Mouse (Mus musculus) forebrain, postnatal 0 days (tissue): ENCODE measurements around the gene Fut8. TPM values are rescaled to one million over a fixed set of nuclear protein-coding genes. Genes with fewer than 3 reads are reported as not detected.

ENCODE experiments used
- ATAC-seq: fragments of 200-750 bp; cut with Nextera tagmentation; 2 replicates; pipeline ENCODE4 v1.8.0; 2017; ENCODE audit warnings: mild to moderate bottlenecking, moderate library complexity
- DNase-seq: peaks from one replicate; pipeline ENCODE4 v3.0.0-alpha.2; 2015
- H3K27ac ChIP-seq: fragments of 300-500 bp; sonication (generic); 2 replicates; pipeline ENCODE4 v1.5.1; 2014; ENCODE audit warnings: low read depth, mild to moderate bottlenecking, antibody characterized with exemption, low read length, moderate library complexity, mixed read lengths
- H3K27me3 ChIP-seq: fragments of 300-500 bp; sonication (generic); 2 replicates; pipeline ENCODE4 v1.6.1; 2014; ENCODE audit warnings: mild to moderate bottlenecking, low read length, mixed read lengths; ENCODE audit not compliant: insufficient read depth
- H3K36me3 ChIP-seq: fragments of 300-500 bp; sonication (generic); 2 replicates; pipeline ENCODE4 v1.6.1; 2014; ENCODE audit warnings: mild to moderate bottlenecking, moderate library complexity; ENCODE audit not compliant: insufficient read depth
- H3K4me1 ChIP-seq: fragments of 300-500 bp; sonication (generic); 2 replicates; pipeline ENCODE4 v1.6.1; 2014; ENCODE audit warnings: antibody characterized with exemption; ENCODE audit not compliant: insufficient read depth
- H3K4me2 ChIP-seq: fragments of 300-500 bp; sonication (generic); 2 replicates; pipeline ENCODE4 v1.6.1; 2014; ENCODE audit warnings: low read depth, mild to moderate bottlenecking, moderate library complexity
- H3K4me3 ChIP-seq: fragments of 300-500 bp; sonication (generic); 2 replicates; pipeline ENCODE4 v1.5.1; 2014; ENCODE audit warnings: low read depth, low read length, mixed read lengths
- H3K9ac ChIP-seq: fragments of 300-500 bp; sonication (generic); 2 replicates; pipeline ENCODE4 v1.6.1; 2014; ENCODE audit warnings: mild to moderate bottlenecking
- H3K9me3 ChIP-seq: fragments of 300-500 bp; sonication (generic); 2 replicates; pipeline ENCODE4 v1.6.1; 2016; ENCODE audit warnings: low read length
- CTCF ChIP-seq: sonication (generic); IDR thresholded peaks from 2 replicates; pipeline ENCODE4 v1.5.1; 2016; ENCODE audit warnings: antibody characterized with exemption, control low read depth, low read depth
- WGBS: fragments of 180-500 bp; shearing (Covaris S2); extraction: QIAGEN DNeasy Blood & Tissue Kit; methylation state at CpG from one replicate; pipeline ENCODE4 v1.1.7; 2014; 5-methylcytosine and 5-hydroxymethylcytosine counted together
- polyA plus RNA-seq: library from polyadenylated mRNA; unstranded; fragments of >200 nt; fragmentation: Nextera tagmentation; extraction: Ambion mirVana; gene quantifications from 2 replicates; pipeline ENCODE4 v1.2.1, GENCODE M21; 2015
- total RNA-seq: library from RNA; depleted of rRNA; stranded (reverse); fragments of >200 nt; gene quantifications from 2 replicates; pipeline ENCODE4 v1.2.3, GENCODE M21; 2014

The Fut8 gene
- total and polyA plus RNA-seq, 2 experiments from 2014 or later, result 63.0 to 67.0 TPM

DNA sequence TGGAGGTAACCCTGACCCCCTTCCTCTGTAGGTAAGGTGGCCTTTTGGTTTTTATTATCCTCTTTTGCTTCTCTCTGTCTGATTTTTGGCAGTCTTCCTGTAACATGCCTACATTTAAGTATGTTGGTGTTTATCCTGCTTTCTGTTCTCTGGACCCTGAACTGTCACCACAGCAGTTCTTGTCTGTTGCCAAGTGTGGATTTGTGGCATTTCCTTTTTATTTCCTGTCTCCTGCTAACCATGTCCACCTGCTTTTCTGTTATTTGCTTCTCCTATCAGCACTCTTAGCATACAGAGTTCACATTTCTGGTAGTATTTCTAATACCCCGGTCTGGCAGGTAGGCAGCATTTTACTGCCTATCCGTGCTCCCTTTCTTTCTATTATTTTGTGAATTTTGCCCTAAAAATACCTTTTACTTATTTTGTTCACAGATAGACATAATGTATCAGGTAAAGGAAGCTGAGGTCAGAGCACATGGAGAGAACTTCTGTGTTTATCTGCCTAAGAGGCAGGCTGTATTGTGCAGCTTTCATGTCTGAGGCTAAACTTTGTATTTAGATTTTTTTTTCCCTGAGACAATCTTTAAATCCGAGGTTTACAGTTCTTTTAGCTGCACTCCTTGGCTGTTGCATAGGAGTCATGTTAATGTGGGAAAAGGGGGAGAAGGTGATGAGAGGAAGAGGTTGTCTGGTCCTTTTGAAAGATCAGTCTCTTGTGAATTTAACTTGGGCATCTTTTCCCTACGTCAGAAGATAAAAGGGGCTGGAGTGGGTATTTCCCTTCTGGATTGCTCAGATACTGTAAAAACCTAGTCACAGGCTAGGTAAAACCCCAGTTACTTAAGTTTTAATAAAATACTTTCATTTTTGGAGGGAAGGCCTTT lies 54.7 kb downstream of the Fut8 start:
- H3K36me3 ChIP-seq, result no peaks in the 10 kb centered on the region
- no peak for TF ChIP-seq CTCF
- H3K27me3 ChIP-seq, result no peaks in the 10 kb centered on the region
- no peak overlapping the region for H3K9ac ChIP-seq
- WGBS, result 73% methylated on average over 4 of the region's 4 CpGs
- DNase-seq (no peak), ATAC-seq (no peak)
- H3K4me2 ChIP-seq, result no peak overlapping the region
- no peak overlapping the region for H3K4me3 ChIP-seq
- H3K9me3 ChIP-seq, result no peaks in the 10 kb centered on the region
- 0 out of 2 replicates have a peak, but pooled peaks cover 3% of the 10 kb centered on the region for H3K4me1 ChIP-seq
- no peak overlapping the region for H3K27ac ChIP-seq

DNA sequence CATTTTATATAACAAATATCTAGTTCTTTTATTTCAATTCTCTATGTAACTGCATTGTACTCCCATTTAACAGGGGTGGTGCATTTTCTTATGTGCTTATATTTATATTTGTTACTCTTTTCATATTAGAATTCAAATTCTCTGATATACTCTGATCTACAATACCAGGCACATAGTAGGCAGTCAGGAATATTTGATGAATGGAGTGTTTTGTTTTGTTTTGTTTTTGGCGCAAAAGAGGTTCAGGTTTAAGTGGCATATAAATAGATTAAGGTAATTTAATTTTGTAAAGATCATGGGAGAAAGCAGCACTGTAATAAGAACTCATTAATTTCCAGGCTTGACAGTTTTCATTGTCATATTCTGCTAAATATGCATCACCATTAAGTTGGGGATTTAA lies 58.2 kb downstream of the Fut8 start:
- no peaks in the 10 kb centered on the region for H3K9me3 ChIP-seq
- H3K4me2 ChIP-seq, result no peak overlapping the region
- WGBS, result 80% methylated on average over 1 of the region's 1 CpGs
- no peak for DNase-seq
- no peak overlapping the region for H3K27ac ChIP-seq
- no peaks in the 10 kb centered on the region for H3K27me3 ChIP-seq
- 0 out of 2 replicates have a peak, but pooled peaks cover 3% of the 10 kb centered on the region for H3K4me1 ChIP-seq
- ATAC-seq, result no peak
- H3K9ac ChIP-seq, result no peak overlapping the region
- H3K36me3 ChIP-seq, result no peaks in the 10 kb centered on the region
- H3K4me3 ChIP-seq, result no peak overlapping the region
- TF ChIP-seq CTCF, result no peak

DNA sequence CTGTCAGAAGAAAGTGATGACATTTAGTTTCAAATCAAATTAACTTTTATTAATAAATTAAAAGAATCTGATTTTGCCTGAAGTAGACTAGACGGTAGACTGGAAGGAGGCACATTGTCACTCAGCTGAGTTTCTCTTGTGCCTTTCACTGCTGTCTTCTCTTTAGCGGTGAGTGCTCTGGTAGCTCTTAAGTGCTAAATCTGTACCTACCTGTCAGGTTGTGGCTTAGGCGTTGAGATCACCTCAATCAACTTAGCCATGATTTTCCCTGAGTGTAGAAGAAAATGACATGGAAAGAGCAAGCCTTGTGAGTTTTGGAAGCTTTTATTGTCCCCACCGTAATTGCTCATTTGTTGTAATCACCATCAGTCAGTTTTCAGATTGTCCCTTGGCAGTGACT lies 59.2 kb downstream of the Fut8 start:
- Histone ChIP-seq H3K4me1 (0 out of 2 replicates have a peak, but pooled peaks cover 3% of the 10 kb centered on the region), H3K9me3 (no peaks in the 10 kb centered on the region), H3K36me3 (no peaks in the 10 kb centered on the region), H3K4me2 (no peak overlapping the region), H3K27me3 (no peaks in the 10 kb centered on the region), H3K27ac (no peak overlapping the region), H3K4me3 (no peak overlapping the region), H3K9ac (no peak overlapping the region)
- TF ChIP-seq CTCF, result no peak
- ATAC-seq (no peak), DNase-seq (no peak)
- WGBS, result 85% methylated on average over 4 of the region's 4 CpGs

DNA sequence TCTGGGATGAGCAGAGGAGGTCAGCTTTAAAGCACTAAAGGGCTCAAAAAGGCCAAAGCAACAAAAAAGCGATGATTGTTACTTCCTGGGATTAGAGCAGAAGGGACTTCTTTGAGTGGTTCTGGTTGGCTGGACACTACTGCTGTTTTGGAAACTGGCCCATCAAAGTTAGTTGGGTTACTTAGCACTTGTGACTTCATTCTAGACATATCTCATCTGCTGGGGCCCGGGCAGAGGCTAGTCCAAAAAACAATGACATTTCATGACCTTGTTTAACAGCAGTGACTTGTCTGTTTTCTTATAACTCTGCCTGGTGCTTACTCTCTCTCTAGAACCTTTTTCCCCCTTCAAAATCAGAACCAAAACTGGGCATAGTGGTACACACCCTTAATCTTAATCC lies 59.9 kb downstream of the Fut8 start:
- H3K9ac ChIP-seq, result no peak overlapping the region
- ATAC-seq (no peak), DNase-seq (no peak)
- no peaks in the 10 kb centered on the region for H3K9me3 ChIP-seq
- WGBS, result 88% methylated on average over 2 of the region's 2 CpGs
- H3K27ac ChIP-seq, result no peak overlapping the region
- H3K4me2 ChIP-seq, result no peak overlapping the region
- TF ChIP-seq CTCF, result no peak
- no peaks in the 10 kb centered on the region for H3K36me3 ChIP-seq
- H3K4me1 ChIP-seq, result 0 out of 2 replicates have a peak, but pooled peaks cover under 1% of the 10 kb centered on the region
- H3K4me3 ChIP-seq, result no peak overlapping the region
- no peaks in the 10 kb centered on the region for H3K27me3 ChIP-seq

DNA sequence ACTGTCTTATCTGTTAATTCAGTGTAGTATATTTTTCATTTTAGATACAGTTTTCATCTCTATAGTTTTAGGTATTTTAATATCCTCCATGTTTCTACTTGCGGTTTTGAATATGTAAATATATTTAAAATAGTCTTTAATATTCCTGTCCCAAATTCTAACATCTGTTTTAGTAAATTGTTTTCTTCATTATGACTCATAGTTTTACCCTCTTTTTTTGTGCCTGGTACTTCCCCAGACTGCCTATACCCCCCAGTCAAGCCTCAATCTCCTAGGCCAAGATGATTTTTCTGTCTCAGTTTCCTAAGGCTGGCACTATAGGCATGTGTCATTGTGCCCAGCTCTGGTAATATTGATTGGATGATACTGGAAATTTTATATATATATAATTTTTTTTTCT lies 64.1 kb downstream of the Fut8 start:
- TF ChIP-seq CTCF, result no peak
- WGBS, result 83% methylated on average over 1 of the region's 1 CpGs
- H3K4me1 ChIP-seq, result no peaks in the 10 kb centered on the region
- no peak overlapping the region for H3K4me3 ChIP-seq
- no peaks in the 10 kb centered on the region for H3K27me3 ChIP-seq
- no peak overlapping the region for H3K4me2 ChIP-seq
- ATAC-seq, result no peak
- no peak overlapping the region for H3K27ac ChIP-seq
- no peak for DNase-seq
- H3K9ac ChIP-seq, result no peak overlapping the region
- H3K36me3 ChIP-seq, result no peaks in the 10 kb centered on the region
- no peaks in the 10 kb centered on the region for H3K9me3 ChIP-seq

DNA sequence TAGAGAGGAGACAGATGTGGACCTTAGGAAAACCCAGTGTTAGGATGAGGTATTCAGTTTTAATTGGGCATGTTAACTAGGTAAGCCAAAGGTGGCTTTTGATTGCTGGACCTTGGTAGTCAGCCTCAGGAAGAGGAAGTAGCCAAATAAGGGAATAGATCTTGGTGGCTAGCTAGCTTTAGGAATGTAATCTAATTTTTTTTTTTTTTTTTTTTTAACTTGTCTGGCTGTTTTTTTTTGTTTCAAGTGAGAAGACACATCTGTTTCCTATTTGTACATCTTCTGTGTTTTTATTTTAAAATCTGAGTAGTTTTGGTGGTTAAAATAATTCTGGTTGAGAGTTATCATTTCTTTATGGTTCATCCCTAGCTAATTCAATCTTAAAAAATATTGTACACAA lies 65.4 kb downstream of the Fut8 start:
- no peak for DNase-seq

DNA sequence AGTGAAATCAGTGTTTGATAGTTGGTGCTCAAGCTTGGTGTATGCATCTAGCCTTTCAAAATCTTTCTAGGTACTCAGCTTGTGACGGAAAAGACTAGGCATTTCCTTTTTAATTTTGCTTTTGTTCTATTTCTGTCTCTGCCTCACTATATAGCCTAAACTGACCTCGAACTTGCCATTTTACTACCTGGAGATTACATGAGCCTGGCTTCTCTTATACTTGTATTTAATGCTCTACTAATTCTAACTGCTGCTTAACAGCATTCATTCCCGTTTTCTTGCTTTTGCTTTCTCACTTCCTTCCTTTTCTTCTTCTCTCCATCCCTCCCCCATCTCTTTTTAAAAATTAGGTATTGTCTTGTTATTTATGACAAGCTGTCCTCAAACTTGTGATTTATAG lies 67.6 kb downstream of the Fut8 start:
- no peaks in the 10 kb centered on the region for H3K9me3 ChIP-seq
- H3K27me3 ChIP-seq, result no peaks in the 10 kb centered on the region
- 86% methylated on average over 3 of the region's 3 CpGs for WGBS
- H3K4me1 ChIP-seq, result no peaks in the 10 kb centered on the region
- H3K27ac ChIP-seq, result no peak overlapping the region
- H3K4me2 ChIP-seq, result no peak overlapping the region
- no peak for TF ChIP-seq CTCF
- H3K36me3 ChIP-seq, result no peaks in the 10 kb centered on the region
- no peak for ATAC-seq
- no peak overlapping the region for H3K4me3 ChIP-seq
- DNase-seq, result no peak
- no peak overlapping the region for H3K9ac ChIP-seq

More for the DNA sequence above, 65.4 kb downstream of the Fut8 start:
- no peak overlapping the region for H3K27ac ChIP-seq
- no peaks in the 10 kb centered on the region for H3K9me3 ChIP-seq
- no peak overlapping the region for H3K4me3 ChIP-seq
- no peaks in the 10 kb centered on the region for H3K4me1 ChIP-seq
- no peak overlapping the region for H3K9ac ChIP-seq
- H3K36me3 ChIP-seq, result no peaks in the 10 kb centered on the region
- ATAC-seq, result no peak
- no peak for TF ChIP-seq CTCF
- no peaks in the 10 kb centered on the region for H3K27me3 ChIP-seq
- no peak overlapping the region for H3K4me2 ChIP-seq
